Mouse (Mus musculus) E14TG2a.4 (cell line): ENCODE measurements at regions not wholly inside any gene's neighbourhood (a gene's known extent, or its start where the extent isn't known, plus 50 kb on each side); places are given as distances from the start of the nearest gene placed in this dataset.

Source experiments
- CTCF ChIP-seq: conservative IDR thresholded peaks from 2 replicates; pipeline ENCODE4 v1.5.1; 2014; ENCODE audit warnings: low read length
- NANOG ChIP-seq: IDR thresholded peaks from 2 replicates; pipeline ENCODE4 v1.6.1; 2014; ENCODE audit warnings: borderline replicate concordance, low read length, mixed read lengths
- POU5F1 ChIP-seq: IDR thresholded peaks from 2 replicates; pipeline ENCODE4 v1.6.1; 2014; ENCODE audit warnings: low read length, borderline replicate concordance

DNA sequence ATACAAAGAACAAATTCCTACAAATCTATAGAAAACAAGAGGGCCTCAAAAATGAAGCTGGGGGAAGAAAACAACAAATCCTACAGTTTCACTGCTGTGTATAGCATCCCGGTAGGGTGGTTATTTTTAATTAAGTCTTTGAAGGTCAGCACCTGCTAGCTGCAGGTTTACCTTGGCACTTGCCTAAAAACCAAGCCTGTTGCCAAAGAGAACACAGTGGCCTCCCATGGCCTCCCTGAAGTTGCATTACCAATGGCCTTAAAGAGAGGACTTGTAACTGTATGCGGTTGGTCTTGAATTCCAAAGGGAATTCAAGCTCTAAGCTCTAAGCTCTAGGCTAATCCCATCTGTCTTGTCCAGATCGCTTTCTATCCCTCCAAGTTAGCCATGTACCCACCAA, 169.7 kb upstream of the Ankrd55 start:
- TF ChIP-seq CTCF, result no peak
- TF ChIP-seq NANOG, result no peak
- no peak for TF ChIP-seq POU5F1
